Mouse (Mus musculus): ENCODE measurements around the gene Gal3st4. TPM values are rescaled to one million over a fixed set of nuclear protein-coding genes. Genes with fewer than 3 reads are reported as not detected.

The Gal3st4 gene
- polyA plus RNA-seq, 1 experiment = 5.7 TPM

GRCm38 (mm10) chr5:138256966-138257584 lies 15.6 kb downstream of the Gal3st4 start:
- TF ChIP-seq CTCF (IDR thresholded peaks at IDR 0.05; ENCODE audit: borderline replicate concordance, insufficient read depth, low read length) = no peak
- TF ChIP-seq POLR2A (IDR thresholded peaks at IDR 0.05; ENCODE audit: low read depth, low read length) = no peak
- H3K4me1 ChIP-seq (ENCODE audit: control insufficient read depth, insufficient read depth, low read length) = peaks cover 2% of the 10 kb centered on the region; the same call in 1 of the 2 replicates
- H3K27ac ChIP-seq (ENCODE audit: insufficient read depth, low read length) = no peak overlapping the region
- H3K4me3 ChIP-seq (ENCODE audit: insufficient read depth, low read length) = no peak overlapping the region

GRCm38 (mm10) chr5:138256094-138256467 lies 16.6 kb downstream of the Gal3st4 start:
- Histone ChIP-seq H3K4me1 (ENCODE audit: control insufficient read depth, insufficient read depth, low read length) (peaks cover 2% of the 10 kb centered on the region; the same call in 1 of the 2 replicates), H3K4me3 (ENCODE audit: insufficient read depth, low read length) (peak overlapping the region; percentile 71), H3K27ac (ENCODE audit: insufficient read depth, low read length) (no peak overlapping the region)
- TF ChIP-seq CTCF (IDR thresholded peaks at IDR 0.05; ENCODE audit: borderline replicate concordance, insufficient read depth, low read length) = no peak
- no peak for TF ChIP-seq POLR2A (IDR thresholded peaks at IDR 0.05; ENCODE audit: low read depth, low read length)

GRCm38 (mm10) chr5:138255353-138256093 lies 17.1 kb downstream of the Gal3st4 start, which contains the start of gene Lamtor4:
TSS of gene Lamtor4 (plus strand) at chr5:138255482.
- TF ChIP-seq CTCF (IDR thresholded peaks at IDR 0.05; ENCODE audit: borderline replicate concordance, insufficient read depth, low read length) = no peak
- TF ChIP-seq POLR2A (IDR thresholded peaks at IDR 0.05; ENCODE audit: low read depth, low read length) = peak; percentile 84
- H3K4me3 ChIP-seq (ENCODE audit: insufficient read depth, low read length) = peak within 1 kb of the TSS; percentile 71
- H3K4me1 ChIP-seq (ENCODE audit: control insufficient read depth, insufficient read depth, low read length) = peaks cover 2% of the 10 kb centered on the region; the same call in 1 of the 2 replicates
- H3K27ac ChIP-seq (ENCODE audit: insufficient read depth, low read length) = 0 out of 2 replicates have a peak within 1 kb of the TSS, but pooled peaks have one; percentile 22

GRCm38 (mm10) chr5:138253061-138253460 lies 19.6 kb downstream of the Gal3st4 start:
- TF ChIP-seq CTCF (IDR thresholded peaks at IDR 0.05; ENCODE audit: borderline replicate concordance, insufficient read depth, low read length) = no peak
- no peak overlapping the region for H3K4me3 ChIP-seq (ENCODE audit: insufficient read depth, low read length)
- no peak overlapping the region for H3K27ac ChIP-seq (ENCODE audit: insufficient read depth, low read length)
- peaks cover 2% of the 10 kb centered on the region; the same call in 1 of the 2 replicates for H3K4me1 ChIP-seq (ENCODE audit: control insufficient read depth, insufficient read depth, low read length)

- Histone ChIP-seq H3K4me3 (ENCODE audit: insufficient read depth, low read length) (no peak overlapping the region), H3K27ac (ENCODE audit: insufficient read depth, low read length) (no peak overlapping the region), H3K4me1 (ENCODE audit: control insufficient read depth, insufficient read depth, low read length) (no peaks in the 10 kb centered on the region)
- no peak for TF ChIP-seq POLR2A (IDR thresholded peaks at IDR 0.05; ENCODE audit: low read depth, low read length)
- TF ChIP-seq CTCF (IDR thresholded peaks at IDR 0.05; ENCODE audit: borderline replicate concordance, insufficient read depth, low read length) = no peak
These were observed 21.5 kb downstream of the Gal3st4 start for GRCm38 (mm10) chr5:138251144-138251543.

GRCm38 (mm10) chr5:138241511-138241910 lies 31.1 kb downstream of the Gal3st4 start:
- no peak overlapping the region for H3K4me3 ChIP-seq (ENCODE audit: insufficient read depth, low read length)
- no peak for TF ChIP-seq CTCF (IDR thresholded peaks at IDR 0.05; ENCODE audit: borderline replicate concordance, insufficient read depth, low read length)
- no peak for TF ChIP-seq POLR2A (IDR thresholded peaks at IDR 0.05; ENCODE audit: low read depth, low read length)
- no peak overlapping the region for H3K27ac ChIP-seq (ENCODE audit: insufficient read depth, low read length)
- no peaks in the 10 kb centered on the region for H3K4me1 ChIP-seq (ENCODE audit: control insufficient read depth, insufficient read depth, low read length)

- TF ChIP-seq CTCF (IDR thresholded peaks at IDR 0.05; ENCODE audit: borderline replicate concordance, insufficient read depth, low read length) = no peak
- TF ChIP-seq POLR2A (IDR thresholded peaks at IDR 0.05; ENCODE audit: low read depth, low read length) = no peak
- no peak overlapping the region for H3K4me3 ChIP-seq (ENCODE audit: insufficient read depth, low read length)
- no peaks in the 10 kb centered on the region for H3K4me1 ChIP-seq (ENCODE audit: control insufficient read depth, insufficient read depth, low read length)
- no peak overlapping the region for H3K27ac ChIP-seq (ENCODE audit: insufficient read depth, low read length)
These were observed 38.4 kb downstream of the Gal3st4 start for GRCm38 (mm10) chr5:138234224-138234623.

- no peak overlapping the region for H3K4me3 ChIP-seq (ENCODE audit: insufficient read depth, low read length)
- no peak for TF ChIP-seq POLR2A (IDR thresholded peaks at IDR 0.05; ENCODE audit: low read depth, low read length)
- no peak for TF ChIP-seq CTCF (IDR thresholded peaks at IDR 0.05; ENCODE audit: borderline replicate concordance, insufficient read depth, low read length)
- H3K4me1 ChIP-seq (ENCODE audit: control insufficient read depth, insufficient read depth, low read length) = no peaks in the 10 kb centered on the region
- no peak overlapping the region for H3K27ac ChIP-seq (ENCODE audit: insufficient read depth, low read length)
These were observed 38.9 kb downstream of the Gal3st4 start for GRCm38 (mm10) chr5:138233778-138234177.

GRCm38 (mm10) chr5:138229511-138229910 lies 43.1 kb downstream of the Gal3st4 start:
- Histone ChIP-seq H3K27ac (ENCODE audit: insufficient read depth, low read length) (no peak overlapping the region), H3K4me1 (ENCODE audit: control insufficient read depth, insufficient read depth, low read length) (no peaks in the 10 kb centered on the region), H3K4me3 (ENCODE audit: insufficient read depth, low read length) (no peak overlapping the region)
- TF ChIP-seq POLR2A (IDR thresholded peaks at IDR 0.05; ENCODE audit: low read depth, low read length) (no peak), CTCF (IDR thresholded peaks at IDR 0.05; ENCODE audit: borderline replicate concordance, insufficient read depth, low read length) (no peak)

GRCm38 (mm10) chr5:138228026-138228425 lies 44.6 kb downstream of the Gal3st4 start:
- H3K27ac ChIP-seq (ENCODE audit: insufficient read depth, low read length) = no peak overlapping the region
- TF ChIP-seq CTCF (IDR thresholded peaks at IDR 0.05; ENCODE audit: borderline replicate concordance, insufficient read depth, low read length) (peak; percentile 22; the same call in 1 of the 2 replicates), POLR2A (IDR thresholded peaks at IDR 0.05; ENCODE audit: low read depth, low read length) (no peak)
- H3K4me1 ChIP-seq (ENCODE audit: control insufficient read depth, insufficient read depth, low read length) = no peaks in the 10 kb centered on the region
- no peak overlapping the region for H3K4me3 ChIP-seq (ENCODE audit: insufficient read depth, low read length)
